Mouse (Mus musculus): ENCODE results near the gene Lrrc2. TPM values are rescaled to one million over a fixed set of nuclear protein-coding genes. Genes with fewer than 3 reads are reported as not detected.

Gene Lrrc2
- polyA plus RNA-seq, 1 experiment = 0.02 TPM

- Histone ChIP-seq H3K27ac (ENCODE audit: insufficient read depth, low read length) (no peak overlapping the region), H3K36me3 (ENCODE audit: control insufficient read depth, insufficient read depth, low read length) (no peaks in the 10 kb centered on the region), H3K27me3 (ENCODE audit: control insufficient read depth, insufficient read depth, low read length) (no peaks in the 10 kb centered on the region), H3K4me1 (ENCODE audit: control insufficient read depth, insufficient read depth, insufficient read length) (no peaks in the 10 kb centered on the region), H3K4me3 (ENCODE audit: extremely low read depth, insufficient read depth, insufficient read length) (no peak overlapping the region)
- TF ChIP-seq POLR2A (IDR thresholded peaks at IDR 0.05; ENCODE audit: low read depth, low read length) (no peak), CTCF (IDR thresholded peaks at IDR 0.05; ENCODE audit: extremely low read depth, insufficient read depth, insufficient read length, insufficient replicate concordance) (no peak)
- 93% methylated on average over 5 of the region's 5 CpGs for WGBS
- no peak for DNase-seq (ENCODE audit: low read depth in 1 of 2, low spot score in 2 of 2)
Measured at GRCm38 (mm10) chr9:110985541-110985940, 34.2 kb downstream of the Lrrc2 start.

- TF ChIP-seq POLR2A (IDR thresholded peaks at IDR 0.05; ENCODE audit: low read depth, low read length) (no peak), CTCF (IDR thresholded peaks at IDR 0.05; ENCODE audit: extremely low read depth, insufficient read depth, insufficient read length, insufficient replicate concordance) (no peak)
Measured at GRCm38 (mm10) chr9:110985951-110986350, 34.6 kb downstream of the Lrrc2 start.

GRCm38 (mm10) chr9:110987331-110987730, 36.0 kb downstream of the Lrrc2 start:
- TF ChIP-seq POLR2A (IDR thresholded peaks at IDR 0.05; ENCODE audit: low read depth, low read length) (no peak), CTCF (IDR thresholded peaks at IDR 0.05; ENCODE audit: extremely low read depth, insufficient read depth, insufficient read length, insufficient replicate concordance) (no peak)
- no peak for DNase-seq (ENCODE audit: low read depth in 1 of 2, low spot score in 2 of 2)
- Histone ChIP-seq H3K4me3 (ENCODE audit: extremely low read depth, insufficient read depth, insufficient read length) (no peak overlapping the region), H3K36me3 (ENCODE audit: control insufficient read depth, insufficient read depth, low read length) (no peaks in the 10 kb centered on the region), H3K4me1 (ENCODE audit: control insufficient read depth, insufficient read depth, insufficient read length) (no peaks in the 10 kb centered on the region), H3K27me3 (ENCODE audit: control insufficient read depth, insufficient read depth, low read length) (no peaks in the 10 kb centered on the region), H3K27ac (ENCODE audit: insufficient read depth, low read length) (no peak overlapping the region)
- WGBS = 91% methylated on average over 4 of the region's 4 CpGs

More at GRCm38 (mm10) chr9:110985951-110986350, 34.6 kb downstream of the Lrrc2 start:
- Histone ChIP-seq H3K36me3 (ENCODE audit: control insufficient read depth, insufficient read depth, low read length) (no peaks in the 10 kb centered on the region), H3K4me1 (ENCODE audit: control insufficient read depth, insufficient read depth, insufficient read length) (no peaks in the 10 kb centered on the region), H3K4me3 (ENCODE audit: extremely low read depth, insufficient read depth, insufficient read length) (no peak overlapping the region), H3K27me3 (ENCODE audit: control insufficient read depth, insufficient read depth, low read length) (no peaks in the 10 kb centered on the region), H3K27ac (ENCODE audit: insufficient read depth, low read length) (no peak overlapping the region)
- WGBS = 81% methylated on average over 8 of the region's 8 CpGs
- no peak for DNase-seq (ENCODE audit: low read depth in 1 of 2, low spot score in 2 of 2)

- 79% methylated on average over 3 of the region's 3 CpGs for WGBS
- Histone ChIP-seq H3K4me3 (ENCODE audit: extremely low read depth, insufficient read depth, insufficient read length) (no peak overlapping the region), H3K27me3 (ENCODE audit: control insufficient read depth, insufficient read depth, low read length) (no peaks in the 10 kb centered on the region), H3K36me3 (ENCODE audit: control insufficient read depth, insufficient read depth, low read length) (no peaks in the 10 kb centered on the region), H3K27ac (ENCODE audit: insufficient read depth, low read length) (no peak overlapping the region), H3K4me1 (ENCODE audit: control insufficient read depth, insufficient read depth, insufficient read length) (no peaks in the 10 kb centered on the region)
- DNase-seq (ENCODE audit: low read depth in 1 of 2, low spot score in 2 of 2) = no peak
- TF ChIP-seq CTCF (IDR thresholded peaks at IDR 0.05; ENCODE audit: extremely low read depth, insufficient read depth, insufficient read length, insufficient replicate concordance) (no peak), POLR2A (IDR thresholded peaks at IDR 0.05; ENCODE audit: low read depth, low read length) (no peak)
Measured at GRCm38 (mm10) chr9:110988078-110988477, 36.7 kb downstream of the Lrrc2 start.

- TF ChIP-seq POLR2A (IDR thresholded peaks at IDR 0.05; ENCODE audit: low read depth, low read length) (no peak), CTCF (IDR thresholded peaks at IDR 0.05; ENCODE audit: extremely low read depth, insufficient read depth, insufficient read length, insufficient replicate concordance) (no peak)
- 61% methylated on average over 4 of the region's 4 CpGs for WGBS
- no peak for DNase-seq (ENCODE audit: low read depth in 1 of 2, low spot score in 2 of 2)
- H3K4me3 ChIP-seq (ENCODE audit: extremely low read depth, insufficient read depth, insufficient read length) = no peak overlapping the region
- no peaks in the 10 kb centered on the region for H3K4me1 ChIP-seq (ENCODE audit: control insufficient read depth, insufficient read depth, insufficient read length)
- no peak overlapping the region for H3K27ac ChIP-seq (ENCODE audit: insufficient read depth, low read length)
- no peaks in the 10 kb centered on the region for H3K36me3 ChIP-seq (ENCODE audit: control insufficient read depth, insufficient read depth, low read length)
- H3K27me3 ChIP-seq (ENCODE audit: control insufficient read depth, insufficient read depth, low read length) = no peaks in the 10 kb centered on the region
Measured at GRCm38 (mm10) chr9:110989141-110989540, 37.8 kb downstream of the Lrrc2 start.

- Histone ChIP-seq H3K36me3 (ENCODE audit: control insufficient read depth, insufficient read depth, low read length) (no peaks in the 10 kb centered on the region), H3K4me1 (ENCODE audit: control insufficient read depth, insufficient read depth, insufficient read length) (no peaks in the 10 kb centered on the region), H3K27me3 (ENCODE audit: control insufficient read depth, insufficient read depth, low read length) (no peaks in the 10 kb centered on the region), H3K27ac (ENCODE audit: insufficient read depth, low read length) (no peak overlapping the region), H3K4me3 (ENCODE audit: extremely low read depth, insufficient read depth, insufficient read length) (no peak overlapping the region)
- no peak for DNase-seq (ENCODE audit: low read depth in 1 of 2, low spot score in 2 of 2)
- WGBS = 95% methylated on average over 2 of the region's 2 CpGs
- no peak for TF ChIP-seq POLR2A (IDR thresholded peaks at IDR 0.05; ENCODE audit: low read depth, low read length)
Measured at GRCm38 (mm10) chr9:110989543-110989942, 38.2 kb downstream of the Lrrc2 start.

GRCm38 (mm10) chr9:110990204-110990603, 38.9 kb downstream of the Lrrc2 start, which contains the start of gene Rtp3:
Gene Rtp3 (minus strand): TSS chr9:110990583.
- Histone ChIP-seq H3K27me3 (ENCODE audit: control insufficient read depth, insufficient read depth, low read length) (no peaks in the 10 kb centered on the region), H3K36me3 (ENCODE audit: control insufficient read depth, insufficient read depth, low read length) (no peaks in the 10 kb centered on the region), H3K27ac (ENCODE audit: insufficient read depth, low read length) (no peak within 1 kb of the TSS), H3K4me3 (ENCODE audit: extremely low read depth, insufficient read depth, insufficient read length) (no peak within 1 kb of the TSS), H3K4me1 (ENCODE audit: control insufficient read depth, insufficient read depth, insufficient read length) (peaks cover 2% of the 10 kb centered on the region; the same call in 1 of the 2 replicates)
- 67% methylated on average over 6 of the region's 6 CpGs for WGBS
- TF ChIP-seq CTCF (IDR thresholded peaks at IDR 0.05; ENCODE audit: extremely low read depth, insufficient read depth, insufficient read length, insufficient replicate concordance) = no peak
- no peak for TF ChIP-seq POLR2A (IDR thresholded peaks at IDR 0.05; ENCODE audit: low read depth, low read length)
- no peak for DNase-seq (ENCODE audit: low read depth in 1 of 2, low spot score in 2 of 2)
